Mouse (Mus musculus) cortical plate, adult 2 months (tissue): ENCODE measurements around the gene Yif1a.

Experiments
- CTCF ChIP-seq: fragments of 200-500 bp; IDR thresholded peaks from 2 replicates; pipeline ENCODE4 v1.5.1; 2011; ENCODE audit warnings: mild to moderate bottlenecking, control low read depth, low read length; ENCODE audit not compliant: insufficient read depth; ENCODE audit errors: extremely low read depth
- POLR2A ChIP-seq: fragments of 200-500 bp; IDR thresholded peaks from 2 replicates; pipeline ENCODE4 v1.6.1; 2011; ENCODE audit warnings: mild to moderate bottlenecking, low read length, control low read depth; ENCODE audit not compliant: insufficient read depth; ENCODE audit errors: extremely low read depth

DNA sequence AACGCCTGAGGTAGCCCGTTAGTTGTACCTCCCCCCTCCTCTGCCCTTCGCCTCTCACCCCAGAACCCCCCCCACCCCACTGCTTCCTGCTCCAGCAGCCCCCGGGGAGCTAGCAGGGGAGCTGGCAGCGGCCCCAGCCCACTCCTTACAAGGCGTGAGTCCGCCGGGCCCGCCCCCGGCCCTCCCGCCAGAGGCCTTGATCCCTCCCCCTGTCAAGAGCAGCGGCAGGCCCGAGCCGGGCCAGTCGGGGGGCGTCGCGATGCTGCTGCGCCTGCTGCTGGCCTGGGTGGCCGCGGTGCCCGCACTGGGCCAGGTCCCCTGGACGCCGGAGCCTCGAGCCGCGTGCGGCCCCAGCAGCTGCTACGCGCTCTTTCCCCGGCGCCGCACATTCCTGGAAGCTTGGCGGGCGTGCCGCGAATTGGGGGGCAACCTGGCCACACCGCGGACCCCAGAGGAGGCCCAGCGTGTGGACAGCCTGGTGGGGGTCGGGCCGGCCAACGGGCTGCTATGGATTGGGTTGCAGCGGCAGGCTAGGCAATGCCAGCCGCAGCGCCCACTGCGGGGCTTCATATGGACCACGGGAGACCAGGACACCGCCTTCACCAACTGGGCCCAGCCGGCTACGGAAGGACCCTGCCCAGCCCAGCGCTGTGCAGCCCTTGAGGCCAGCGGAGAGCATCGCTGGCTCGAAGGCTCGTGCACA is 20.3 kb upstream of the Yif1a start, which contains the start of gene Cd248:
- TF ChIP-seq CTCF (no peak), POLR2A (no peak)
